Mouse (Mus musculus): ENCODE measurements around the gene Zfp385b.
A peak's percentile ranks its signal among the peaks of the same experiment; 100 is the strongest.

Zfp385b gene

GRCm38 (mm10) chr2:77819539-77819938 is at the start of gene Zfp385b:
Zfp385b (minus strand) TSS chr2:77819639.
- DNase-seq (ENCODE audit: low spot score) = no peak

GRCm38 (mm10) chr2:77863934-77864333 is 44.5 kb upstream of the Zfp385b start:
- DNase-seq (ENCODE audit: low spot score) = no peak

DNA sequence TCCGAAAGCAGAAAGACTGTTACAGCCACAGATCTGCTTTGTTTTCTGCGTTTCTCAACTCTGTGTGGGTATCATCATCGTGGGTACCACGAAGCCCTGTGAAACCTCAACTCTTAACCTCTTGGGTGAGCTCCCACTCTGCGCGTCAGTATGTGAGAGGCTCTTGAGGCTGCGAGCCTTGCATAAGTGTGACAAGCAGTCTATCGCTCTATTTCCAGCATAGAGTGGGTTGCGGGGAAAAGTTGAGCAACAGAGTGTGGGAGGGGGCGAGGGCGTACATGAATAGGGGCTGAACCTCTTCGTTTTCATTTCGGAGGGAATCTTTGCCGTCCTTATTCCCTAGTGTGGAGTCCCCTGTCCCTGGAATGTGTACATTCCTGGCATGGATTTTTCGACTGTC is 44.1 kb upstream of the Zfp385b start:
- no peak for DNase-seq (ENCODE audit: low spot score)

DNA sequence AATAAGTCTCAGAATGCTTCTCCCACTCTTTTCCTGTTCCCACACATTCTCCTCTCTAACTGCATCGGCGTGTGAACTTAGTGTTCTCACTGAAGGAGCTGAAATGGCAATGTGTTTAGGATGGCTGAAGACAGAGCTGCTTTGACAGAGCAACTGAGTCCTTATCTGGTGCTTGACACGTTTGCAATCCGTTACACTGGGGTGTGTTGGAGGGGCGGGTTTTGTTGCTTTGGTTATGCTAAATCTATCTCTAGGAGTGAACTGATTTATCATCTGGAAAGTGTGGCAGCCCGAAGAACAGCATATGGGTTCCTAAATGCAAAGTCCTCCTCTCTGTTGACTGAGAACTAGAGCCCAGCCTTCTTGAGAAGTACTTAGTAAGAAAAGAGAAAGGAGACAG is 22.0 kb upstream of the Zfp385b start:
- no peak for DNase-seq (ENCODE audit: low spot score)

GRCm38 (mm10) chr2:77839587-77839986 is 20.1 kb upstream of the Zfp385b start:
- no peak for DNase-seq (ENCODE audit: low spot score)

GRCm38 (mm10) chr2:77838688-77839087 is 19.2 kb upstream of the Zfp385b start:
- DNase-seq (ENCODE audit: low spot score) = no peak

DNA sequence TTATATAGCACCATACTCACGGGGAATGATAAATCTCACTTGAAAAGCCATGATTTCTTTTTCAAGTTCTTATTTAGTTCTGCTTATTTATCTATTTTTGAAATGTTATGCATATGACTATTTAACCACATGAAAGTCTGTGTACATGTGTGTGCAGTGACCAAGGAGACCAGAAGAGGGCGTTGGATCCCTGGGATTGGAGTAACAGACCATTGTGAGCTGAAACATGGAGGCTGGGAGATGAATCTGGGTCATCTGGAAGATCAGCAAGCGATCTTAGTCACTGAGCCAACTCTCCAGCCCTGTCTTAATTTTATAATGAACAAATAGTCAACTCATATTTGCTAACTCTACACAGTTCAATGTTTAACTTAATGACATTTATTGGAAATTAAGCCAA is 16.3 kb upstream of the Zfp385b start:
- DNase-seq (ENCODE audit: low spot score) = no peak

GRCm38 (mm10) chr2:77826133-77826828 is 6.8 kb upstream of the Zfp385b start:
- no peak for DNase-seq (ENCODE audit: low spot score)

GRCm38 (mm10) chr2:77823026-77823425 is 3.6 kb upstream of the Zfp385b start:
- DNase-seq (ENCODE audit: low spot score) = no peak

- no peak for DNase-seq (ENCODE audit: low spot score)
Observed at GRCm38 (mm10) chr2:77817357-77817894, 2.0 kb downstream of the Zfp385b start.

DNA sequence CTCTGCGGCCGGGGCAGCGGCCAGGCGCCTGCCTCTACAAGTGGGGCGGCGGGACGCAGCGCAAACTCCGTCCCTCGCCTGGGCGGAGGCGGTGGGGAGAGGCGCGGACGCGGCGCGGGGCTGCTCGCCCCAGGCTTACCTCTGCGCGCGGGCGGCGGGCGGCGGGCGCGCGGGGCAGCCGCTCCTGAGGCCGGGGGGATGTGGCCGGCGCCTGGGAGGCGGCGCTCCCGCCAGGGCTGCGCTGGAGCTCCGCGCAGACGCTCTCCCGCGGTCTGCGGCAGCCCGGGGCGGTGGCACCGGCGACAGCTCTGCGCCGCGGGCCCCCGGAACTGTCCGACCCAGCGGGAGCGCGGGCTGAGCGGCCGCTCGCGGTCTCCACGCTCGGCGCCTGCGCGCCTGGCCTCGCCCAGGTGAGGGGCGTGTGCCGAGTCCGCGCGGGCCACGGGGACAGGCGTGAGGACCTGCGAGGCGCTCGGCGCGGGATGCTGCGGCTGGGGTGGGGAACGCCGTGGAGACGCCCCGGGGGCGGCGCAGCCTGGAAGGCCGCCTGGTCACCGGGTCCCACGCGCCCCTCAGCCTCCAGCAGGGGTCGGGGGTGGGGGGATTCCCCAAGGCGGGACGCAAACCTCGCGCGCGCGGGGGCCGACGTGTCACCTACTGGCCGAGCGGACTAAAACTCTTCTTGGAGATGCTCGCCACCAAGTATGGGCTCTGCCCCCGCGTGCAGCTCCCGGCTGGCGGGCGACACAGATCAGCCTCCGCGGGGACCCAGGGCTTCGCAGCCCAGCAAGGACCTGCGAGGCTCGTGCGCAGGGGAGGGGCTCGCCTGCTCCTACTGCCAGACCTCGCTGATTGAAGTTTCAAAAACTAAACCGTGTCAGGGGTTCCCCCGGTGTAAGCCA is 2.8 kb downstream of the Zfp385b start:
- DNase-seq (ENCODE audit: low spot score) = peak; percentile 6

DNA sequence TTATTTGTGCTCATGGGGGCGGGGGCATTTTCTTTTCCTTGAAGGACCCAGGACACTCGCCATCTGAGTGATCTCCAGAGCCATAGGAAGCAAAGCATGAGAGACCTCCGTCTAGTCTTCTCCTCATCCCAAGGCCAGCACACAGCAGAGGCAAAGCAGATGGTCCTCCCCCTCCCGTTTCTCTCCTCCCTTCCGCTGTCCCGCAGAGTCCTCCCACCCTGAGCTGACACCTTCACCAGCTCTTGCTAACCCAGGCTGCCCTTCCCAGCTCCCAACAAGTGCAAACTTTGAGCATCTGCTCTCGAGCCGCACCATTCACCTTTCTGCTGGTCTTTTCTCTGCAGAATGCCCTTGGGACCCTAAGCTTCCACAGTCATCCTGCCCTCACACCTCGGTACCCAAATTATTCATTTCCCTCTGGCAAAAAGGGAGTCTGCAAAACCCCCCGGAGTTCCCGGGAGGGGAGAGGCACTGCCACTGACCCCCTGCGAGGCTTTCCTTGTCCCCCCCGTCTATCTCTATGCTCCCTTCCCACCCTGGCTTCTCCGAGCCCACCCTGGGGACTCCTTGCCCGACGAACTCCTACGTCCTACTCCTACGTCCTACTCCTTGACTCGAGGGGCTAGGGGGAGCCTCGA is 3.5 kb downstream of the Zfp385b start:
- peak; percentile 8 for DNase-seq (ENCODE audit: low spot score)

DNA sequence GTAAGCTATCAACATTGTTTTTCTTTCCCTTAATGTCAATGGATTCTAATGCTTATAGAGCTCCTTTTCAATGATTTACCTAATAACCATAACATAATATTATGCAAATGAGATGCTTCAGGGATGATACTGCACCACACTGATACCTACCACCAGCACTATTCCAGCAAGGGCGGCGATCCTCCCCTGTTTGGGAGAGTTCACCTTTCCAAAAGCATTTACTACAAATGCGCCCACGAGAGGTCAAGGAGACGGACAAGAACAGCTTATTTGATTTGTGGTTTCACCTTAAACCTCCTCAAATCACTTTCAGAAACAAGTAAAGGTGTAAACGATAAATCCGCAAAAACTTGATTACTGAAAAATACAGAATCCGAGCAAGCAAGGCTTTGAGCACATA is 4.5 kb downstream of the Zfp385b start:
- DNase-seq (ENCODE audit: low spot score) = no peak

DNA sequence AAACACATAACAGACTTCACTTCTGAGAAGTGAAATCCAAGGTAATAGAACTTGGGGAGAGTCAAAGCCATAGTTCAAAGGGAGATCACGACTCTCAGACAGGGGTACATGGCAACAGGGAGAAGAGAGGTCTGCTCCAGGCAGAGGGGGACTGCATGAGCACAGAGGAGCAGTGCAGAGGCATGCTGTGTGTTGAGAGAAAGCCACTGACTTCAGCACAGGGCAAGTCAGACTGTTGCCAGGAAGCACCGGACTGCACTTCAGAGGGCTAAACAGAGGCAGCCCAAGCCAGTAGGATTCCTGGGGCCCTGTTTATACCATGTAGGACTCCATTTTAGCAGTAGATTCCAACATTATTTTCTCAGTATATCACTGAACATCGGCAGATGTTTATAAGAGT is 6.4 kb downstream of the Zfp385b start:
- DNase-seq (ENCODE audit: low spot score) = no peak

GRCm38 (mm10) chr2:77810748-77811147 is 8.7 kb downstream of the Zfp385b start:
- DNase-seq (ENCODE audit: low spot score) = no peak

DNA sequence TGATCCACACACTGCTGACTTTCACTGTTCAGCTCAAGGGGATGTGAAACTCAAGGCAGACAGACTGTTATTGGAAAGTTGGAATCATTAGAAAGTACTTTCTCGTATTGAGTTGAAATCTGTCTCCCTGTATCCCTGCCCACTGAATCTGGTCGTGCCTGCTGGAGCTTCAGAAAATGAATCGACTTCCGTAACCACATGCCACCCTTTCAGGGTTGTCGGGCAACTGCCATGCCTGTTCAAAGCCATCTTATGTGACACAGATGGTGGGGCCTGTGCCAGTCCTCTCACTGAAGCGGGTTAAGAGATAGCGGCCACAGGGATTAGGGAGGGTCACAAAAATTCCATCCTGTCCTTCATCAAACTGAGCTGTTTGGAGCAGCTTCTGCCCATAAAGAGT is 14.7 kb downstream of the Zfp385b start:
- DNase-seq (ENCODE audit: low spot score) = no peak

DNA sequence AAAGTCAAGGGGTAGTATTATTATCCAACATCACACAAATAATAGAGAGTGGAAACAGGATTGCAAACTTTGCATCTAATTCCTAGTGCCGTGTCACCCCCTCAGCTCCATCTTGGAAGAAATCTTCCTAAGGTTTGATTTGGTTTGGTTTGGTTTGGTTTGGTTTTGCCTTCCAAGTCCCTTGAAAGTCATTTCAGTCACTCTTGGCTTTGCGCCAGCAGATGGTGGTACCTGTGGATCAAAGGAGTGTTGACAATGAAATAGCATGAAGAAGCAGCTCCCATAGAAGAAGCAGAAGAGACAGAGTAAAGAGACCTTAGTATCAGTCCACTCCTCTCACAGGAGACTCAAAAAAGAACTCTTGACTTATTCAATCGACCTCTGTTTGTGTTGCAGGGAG is 17.1 kb downstream of the Zfp385b start:
- DNase-seq (ENCODE audit: low spot score) = no peak

DNA sequence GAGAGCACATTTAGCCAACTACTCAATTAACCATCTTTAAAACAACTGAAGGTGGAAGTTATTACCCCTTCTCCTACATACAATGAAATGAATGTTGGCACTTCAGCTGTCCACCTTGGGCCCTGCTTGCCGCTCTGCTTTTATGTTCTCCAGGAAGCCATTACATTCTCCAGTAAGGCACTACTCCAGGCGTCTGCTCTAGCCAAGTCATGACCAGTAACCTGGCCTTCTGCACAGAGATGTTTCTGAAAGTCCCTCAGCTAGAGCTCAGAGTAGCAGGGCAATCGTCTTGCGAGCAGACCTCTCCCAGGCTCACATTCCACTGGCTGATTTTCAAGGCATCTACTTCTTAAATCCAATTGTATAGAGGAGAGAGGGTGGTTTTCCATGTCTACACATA is 18.0 kb downstream of the Zfp385b start:
- DNase-seq (ENCODE audit: low spot score) = no peak

DNA sequence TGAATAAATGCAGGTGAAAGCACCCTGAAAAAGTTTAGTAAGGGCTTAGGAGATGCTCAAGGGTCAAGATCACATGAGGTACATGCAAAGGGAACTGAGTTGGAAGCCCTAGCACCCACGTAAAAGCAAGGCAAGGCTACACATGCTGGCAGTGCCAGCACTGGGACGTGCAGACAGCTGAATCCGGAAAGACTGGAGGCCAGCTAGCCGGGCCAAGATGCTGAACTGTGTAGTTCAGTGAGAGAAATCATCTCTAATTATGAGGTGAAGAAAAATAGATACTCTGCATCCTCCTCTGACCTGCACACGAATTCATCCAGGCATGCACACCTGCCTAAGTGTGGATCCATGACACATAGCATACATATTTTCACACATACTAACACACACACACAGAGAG is 18.4 kb downstream of the Zfp385b start:
- no peak for DNase-seq (ENCODE audit: low spot score)

- DNase-seq (ENCODE audit: low spot score) = no peak
Observed at GRCm38 (mm10) chr2:77797233-77797632, 22.2 kb downstream of the Zfp385b start.

DNA sequence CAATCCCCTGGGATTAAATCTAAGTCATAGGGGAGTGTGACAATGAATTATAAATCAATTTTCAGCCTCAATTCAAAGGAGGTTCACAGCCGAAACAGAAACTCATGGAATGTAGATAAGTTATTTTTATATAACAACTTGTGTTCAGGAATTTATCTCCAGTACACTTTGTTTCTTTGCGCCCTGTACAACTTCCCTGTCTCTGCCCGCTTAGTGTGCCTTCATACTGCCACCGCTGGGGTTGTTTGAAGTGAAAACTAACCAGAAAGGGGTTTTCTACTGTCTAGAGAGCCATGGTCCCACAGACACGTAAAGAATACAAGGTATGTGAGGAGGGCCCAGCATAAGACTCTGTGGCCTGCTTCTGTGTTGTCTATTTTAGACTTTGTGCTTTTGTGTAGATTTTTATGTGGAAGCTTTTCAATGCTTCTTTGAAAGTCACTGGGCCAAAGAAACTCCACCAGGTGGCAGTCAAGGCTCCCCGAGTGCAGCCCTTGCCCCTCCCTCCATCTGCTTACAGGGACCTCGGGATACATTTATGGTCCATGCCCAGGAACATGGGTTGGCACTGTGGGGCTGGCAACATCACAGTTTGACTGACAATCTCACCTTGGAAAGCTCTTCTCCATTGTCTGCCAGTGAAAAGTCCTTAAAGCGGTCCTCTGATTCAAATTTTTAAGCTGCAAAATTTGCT is 23.4 kb downstream of the Zfp385b start:
- DNase-seq (ENCODE audit: low spot score) = peak; percentile 27

- no peak for DNase-seq (ENCODE audit: low spot score)
Observed at GRCm38 (mm10) chr2:77790846-77791245, 28.6 kb downstream of the Zfp385b start.

Measured in urinary bladder, postnatal 14 days (tissue).